Mouse (Mus musculus) kidney, adult 18-20 months (tissue): ENCODE results near the gene Idi1.
"Not testable (repeated sequence)": the region's sequence is repeated elsewhere in the genome, so short reads cannot be mapped to it uniquely, and the experiment has no call there.

Experiments
- DNase-seq: peaks from one replicate; pipeline ENCODE4 v3.0.0; 2021

The Idi1 gene

GRCm38 (mm10) chr13:8885445-8886184 lies at the start of gene Idi1:
Gene Idi1, plus strand, starts transcription at chr13:8885501.
- peak; percentile 99 for DNase-seq

- DNase-seq: no peak
Measured at GRCm38 (mm10) chr13:8838394-8838793, 46.9 kb upstream of the Idi1 start.

- DNase-seq: no peak
Measured at GRCm38 (mm10) chr13:8839111-8839510, 46.2 kb upstream of the Idi1 start.

GRCm38 (mm10) chr13:8839937-8840336 lies 45.4 kb upstream of the Idi1 start:
- DNase-seq: peak; percentile 29

- no peak for DNase-seq
Measured at GRCm38 (mm10) chr13:8840941-8841340, 44.4 kb upstream of the Idi1 start.

GRCm38 (mm10) chr13:8841846-8842245 lies 43.5 kb upstream of the Idi1 start:
- not testable (repeated sequence) for DNase-seq

GRCm38 (mm10) chr13:8842273-8842672 lies 43.0 kb upstream of the Idi1 start:
- no peak for DNase-seq

- no peak for DNase-seq
Measured at GRCm38 (mm10) chr13:8847702-8848101, 37.6 kb upstream of the Idi1 start.

GRCm38 (mm10) chr13:8849311-8849710 lies 36.0 kb upstream of the Idi1 start:
- no peak for DNase-seq

GRCm38 (mm10) chr13:8853424-8853823 lies 31.9 kb upstream of the Idi1 start:
- DNase-seq: no peak

GRCm38 (mm10) chr13:8854769-8855168 lies 30.5 kb upstream of the Idi1 start:
- no peak for DNase-seq

- DNase-seq: no peak
Measured at GRCm38 (mm10) chr13:8858453-8858852, 26.8 kb upstream of the Idi1 start.

- no peak for DNase-seq
Measured at GRCm38 (mm10) chr13:8860861-8861260, 24.4 kb upstream of the Idi1 start.

- DNase-seq: no peak
Measured at GRCm38 (mm10) chr13:8864990-8865389, 20.3 kb upstream of the Idi1 start.

- peak; percentile 25 for DNase-seq
Measured at GRCm38 (mm10) chr13:8866612-8867011, 18.7 kb upstream of the Idi1 start.

GRCm38 (mm10) chr13:8869578-8870157 lies 15.6 kb upstream of the Idi1 start:
- no peak for DNase-seq

- no peak for DNase-seq
Measured at GRCm38 (mm10) chr13:8870160-8870509, 15.2 kb upstream of the Idi1 start.

GRCm38 (mm10) chr13:8870510-8871313 lies 14.6 kb upstream of the Idi1 start:
- peak; percentile 93 for DNase-seq

GRCm38 (mm10) chr13:8871314-8871962 lies 13.9 kb upstream of the Idi1 start, which contains the start of gene Wdr37:
Gene Wdr37, minus strand, starts transcription at chr13:8871909.
- DNase-seq: no peak

GRCm38 (mm10) chr13:8873776-8874175 lies 11.5 kb upstream of the Idi1 start:
- no peak for DNase-seq

GRCm38 (mm10) chr13:8881611-8882010 lies 3.7 kb upstream of the Idi1 start:
- no peak for DNase-seq

- DNase-seq: not testable (repeated sequence)
Measured at GRCm38 (mm10) chr13:8883870-8884269, 1.4 kb upstream of the Idi1 start.

GRCm38 (mm10) chr13:8886185-8886560 lies 872 bp downstream of the Idi1 start:
- DNase-seq: no peak
